Mouse (Mus musculus): ENCODE results near the gene Spem1. TPM values are rescaled to one million over a fixed set of nuclear protein-coding genes. Genes with fewer than 3 reads are reported as not detected.

The Spem1 gene
- polyA plus RNA-seq, 1 experiment from 2014 or later: 0.43 TPM

GRCm38 (mm10) chr11:69849128-69849527, 27.1 kb upstream of the Spem1 start:
- WGBS: 91% methylated on average over 9 of the region's 9 CpGs
- Histone ChIP-seq H3K27ac (replicated peaks) (no peak overlapping the region), H3K4me2 (no peak overlapping the region), H3K36me3 (peaks cover 48% of the 10 kb centered on the region), H3K4me3 (no peak overlapping the region), H3K4me1 (replicated peaks) (peaks cover 58% of the 10 kb centered on the region), H3K9ac (no peak overlapping the region), H3K9me3 (no peaks in the 10 kb centered on the region), H3K27me3 (no peaks in the 10 kb centered on the region)
- no peak for ATAC-seq (ENCODE audit: low read depth)

GRCm38 (mm10) chr11:69848021-69848420, 26.0 kb upstream of the Spem1 start:
- Histone ChIP-seq H3K9me3 (no peaks in the 10 kb centered on the region), H3K4me1 (replicated peaks) (peaks cover 53% of the 10 kb centered on the region), H3K36me3 (peaks cover 48% of the 10 kb centered on the region), H3K4me3 (peak overlapping the region; percentile 73), H3K27me3 (no peaks in the 10 kb centered on the region), H3K9ac (peak overlapping the region; percentile 92), H3K4me2 (peak overlapping the region; percentile 95), H3K27ac (replicated peaks) (no peak overlapping the region; the same call in 1 of the 2 replicates)
- no peak for ATAC-seq (ENCODE audit: low read depth)
- 96% methylated on average over 6 of the region's 6 CpGs for WGBS

- 11% methylated on average over 37 of the region's 37 CpGs for WGBS
Measured at GRCm38 (mm10) chr11:69846738-69847688, 25.0 kb upstream of the Spem1 start.

GRCm38 (mm10) chr11:69846198-69846680, 24.3 kb upstream of the Spem1 start, which contains the start of gene Plscr3:
TSS of gene Plscr3 (plus strand) at chr11:69846376.
- Histone ChIP-seq H3K9ac (peak within 1 kb of the TSS; percentile 92), H3K27me3 (no peaks in the 10 kb centered on the region), H3K4me1 (replicated peaks) (peaks cover 49% of the 10 kb centered on the region), H3K27ac (replicated peaks) (peak within 1 kb of the TSS; percentile 98), H3K36me3 (peaks cover 32% of the 10 kb centered on the region), H3K4me2 (peak within 1 kb of the TSS; percentile 95), H3K4me3 (peak within 1 kb of the TSS; percentile 73), H3K9me3 (no peaks in the 10 kb centered on the region)
- WGBS: under 1% methylated on average over 36 of the region's 38 CpGs
- peak; percentile 92 for ATAC-seq (ENCODE audit: low read depth)

More at GRCm38 (mm10) chr11:69846738-69847688, 25.0 kb upstream of the Spem1 start:
- Histone ChIP-seq H3K4me1 (replicated peaks) (peaks cover 49% of the 10 kb centered on the region), H3K36me3 (peaks cover 40% of the 10 kb centered on the region), H3K9ac (peak overlapping the region; percentile 92), H3K27ac (replicated peaks) (peak overlapping the region; percentile 98), H3K4me2 (peak overlapping the region; percentile 95), H3K9me3 (no peaks in the 10 kb centered on the region), H3K27me3 (no peaks in the 10 kb centered on the region), H3K4me3 (peak overlapping the region; percentile 73)
- ATAC-seq (ENCODE audit: low read depth): peak; percentile 61

GRCm38 (mm10) chr11:69838714-69839104, 16.7 kb upstream of the Spem1 start:
- Histone ChIP-seq H3K4me1 (replicated peaks) (peaks cover 34% of the 10 kb centered on the region), H3K4me3 (peak overlapping the region; percentile 93), H3K9ac (peak overlapping the region; percentile 71), H3K4me2 (peak overlapping the region; percentile 99), H3K36me3 (peaks cover under 1% of the 10 kb centered on the region), H3K27me3 (no peaks in the 10 kb centered on the region), H3K9me3 (no peaks in the 10 kb centered on the region), H3K27ac (replicated peaks) (peak overlapping the region; percentile 98)
- 0 out of 2 replicates have a peak, but pooled peaks have one; percentile 2 for ATAC-seq (ENCODE audit: low read depth)
- 2% methylated on average over 7 of the region's 7 CpGs for WGBS

GRCm38 (mm10) chr11:69837952-69838713, 16.2 kb upstream of the Spem1 start, which contains the start of gene Tmem256:
TSS of gene Tmem256 (plus strand) at chr11:69838514.
- peak; percentile 92 for ATAC-seq (ENCODE audit: low read depth)
- Histone ChIP-seq H3K9ac (peak within 1 kb of the TSS; percentile 97), H3K36me3 (peaks cover 7% of the 10 kb centered on the region), H3K27ac (replicated peaks) (peak within 1 kb of the TSS; percentile 98), H3K4me1 (replicated peaks) (peaks cover 39% of the 10 kb centered on the region), H3K4me2 (peak within 1 kb of the TSS; percentile 99), H3K9me3 (no peaks in the 10 kb centered on the region), H3K4me3 (peak within 1 kb of the TSS; percentile 93), H3K27me3 (no peaks in the 10 kb centered on the region)
- WGBS: under 1% methylated on average over 34 of the region's 34 CpGs

- H3K36me3 ChIP-seq: peaks cover 12% of the 10 kb centered on the region
- H3K4me3 ChIP-seq: peak within 1 kb of the TSS; percentile 93
- H3K27me3 ChIP-seq: no peaks in the 10 kb centered on the region
- peak within 1 kb of the TSS; percentile 97 for H3K9ac ChIP-seq
- peak; percentile 75 for ATAC-seq (ENCODE audit: low read depth)
- WGBS: 0% methylated on average over 32 of the region's 32 CpGs
- H3K27ac ChIP-seq (replicated peaks): peak within 1 kb of the TSS; percentile 98
- peak within 1 kb of the TSS; percentile 99 for H3K4me2 ChIP-seq
- no peaks in the 10 kb centered on the region for H3K9me3 ChIP-seq
- H3K4me1 ChIP-seq (replicated peaks): peaks cover 40% of the 10 kb centered on the region
Measured at GRCm38 (mm10) chr11:69837604-69837951, 15.6 kb upstream of the Spem1 start, which contains the start of gene Nlgn2. TSS of gene Nlgn2 (minus strand) at chr11:69837784.

GRCm38 (mm10) chr11:69836703-69837576, 15.0 kb upstream of the Spem1 start:
- peaks cover 40% of the 10 kb centered on the region for H3K4me1 ChIP-seq (replicated peaks)
- H3K36me3 ChIP-seq: peaks cover 19% of the 10 kb centered on the region
- no peaks in the 10 kb centered on the region for H3K9me3 ChIP-seq
- ATAC-seq (ENCODE audit: low read depth): peak; percentile 4; the same call in 1 of the 2 replicates
- peak overlapping the region; percentile 98 for H3K27ac ChIP-seq (replicated peaks)
- peak overlapping the region; percentile 93 for H3K4me3 ChIP-seq
- H3K27me3 ChIP-seq: no peaks in the 10 kb centered on the region
- WGBS: 1% methylated on average over 51 of the region's 52 CpGs
- peak overlapping the region; percentile 99 for H3K4me2 ChIP-seq
- H3K9ac ChIP-seq: peak overlapping the region; percentile 97

GRCm38 (mm10) chr11:69835966-69836335, 14.0 kb upstream of the Spem1 start:
- 0% methylated on average over 4 of the region's 4 CpGs for WGBS
- no peak for ATAC-seq (ENCODE audit: low read depth)
- H3K9me3 ChIP-seq: no peaks in the 10 kb centered on the region
- no peaks in the 10 kb centered on the region for H3K27me3 ChIP-seq
- H3K27ac ChIP-seq (replicated peaks): peak overlapping the region; percentile 98
- H3K36me3 ChIP-seq: peaks cover 27% of the 10 kb centered on the region
- peak overlapping the region; percentile 99 for H3K4me2 ChIP-seq
- peak overlapping the region; percentile 93 for H3K4me3 ChIP-seq
- peak overlapping the region; percentile 97 for H3K9ac ChIP-seq
- peaks cover 45% of the 10 kb centered on the region for H3K4me1 ChIP-seq (replicated peaks)

GRCm38 (mm10) chr11:69835326-69835965, 13.5 kb upstream of the Spem1 start:
- peak overlapping the region; percentile 93 for H3K4me3 ChIP-seq
- peaks cover 46% of the 10 kb centered on the region for H3K4me1 ChIP-seq (replicated peaks)
- peak overlapping the region; percentile 98 for H3K27ac ChIP-seq (replicated peaks)
- no peaks in the 10 kb centered on the region for H3K9me3 ChIP-seq
- no peaks in the 10 kb centered on the region for H3K27me3 ChIP-seq
- WGBS: 0% methylated on average over 9 of the region's 9 CpGs
- H3K4me2 ChIP-seq: peak overlapping the region; percentile 99
- no peak for ATAC-seq (ENCODE audit: low read depth)
- peaks cover 32% of the 10 kb centered on the region for H3K36me3 ChIP-seq
- H3K9ac ChIP-seq: peak overlapping the region; percentile 97

All from neural tube, embryonic 13.5 days (tissue).